In genomic region chr9:45932571-45933415, GRCm38 (mm10) we compare ENCODE assay signal across 10 mouse cellular contexts. TPM values are rescaled to one million over a fixed set of nuclear protein-coding genes. Genes with fewer than 3 reads are reported as not detected.
DNase-seq lines count a peak whose midpoint lies in the region; ATAC-seq lines count a peak whose summit lies in the region.
"Had no signal": no experiment of that assay in that cellular context is flagged by ENCODE, and none has a peak within 500 bp of the region (broad histone marks: within the 10 kb centered on the region; RNA-seq: fewer than 3 reads in every experiment).

No protein-coding gene starts in this region.

- 74% methylated on average over 11 of the region's 11 CpGs for WGBS in hindbrain, embryonic 10.5 days
- 76% methylated on average over 11 of the region's 11 CpGs for WGBS in hindbrain, embryonic 16.5 days
- 54% methylated on average over 11 of the region's 11 CpGs for WGBS in intestine, embryonic 15.5 days
- WGBS in liver, embryonic 15.5 days (ENCODE audit: insufficient replicate concordance), result 60% methylated on average over 11 of the region's 11 CpGs

- peaks cover 8% of the 10 kb centered on the region; the same call in 1 of the 2 replicates for H3K27me3 ChIP-seq in hindbrain, embryonic 10.5 days (ENCODE audit: insufficient read depth, poor library complexity, severe bottlenecking)
- H3K27me3 ChIP-seq in hindbrain, embryonic 16.5 days (replicated peaks; ENCODE audit: control insufficient read depth, insufficient read depth, low read length), result no peaks in the 10 kb centered on the region
- H3K27me3 ChIP-seq in intestine, embryonic 15.5 days (replicated peaks), result no peaks in the 10 kb centered on the region
- H3K27me3 ChIP-seq in liver, embryonic 15.5 days, result peaks cover 19% of the 10 kb centered on the region
- H3K27me3 ChIP-seq: hindbrain, embryonic 15.5 days had no signal

- no peak overlapping the region for H3K27ac ChIP-seq in hindbrain, embryonic 10.5 days
- no peak overlapping the region for H3K27ac ChIP-seq in hindbrain, embryonic 16.5 days (ENCODE audit: low read depth, low read length)
- peak overlapping the region; percentile 42; the same call in 1 of the 2 replicates for H3K27ac ChIP-seq in intestine, embryonic 15.5 days
- peak overlapping the region; percentile 64 for H3K27ac ChIP-seq in liver, embryonic 15.5 days (replicated peaks)
- H3K27ac ChIP-seq: hindbrain, embryonic 15.5 days had no signal

- no peak for DNase-seq in hindbrain, embryonic 10.5 days (ENCODE audit: low spot score)
- peak; percentile 71 for DNase-seq in brain, adult 2 months (ENCODE audit: low read depth, low spot score)
- DNase-seq in embryo, embryonic 10.5 days (ENCODE audit: low spot score), result no peak
- no peak for DNase-seq in c-Kit-positive CD71-positive TER-119-positive erythroid progenitor cells, embryonic 14.5 days (ENCODE audit: low spot score)

- peak overlapping the region; percentile 1; the same call in 1 of the 2 replicates for H3K4me3 ChIP-seq in hindbrain, embryonic 10.5 days
- no peak overlapping the region for H3K4me3 ChIP-seq in hindbrain, embryonic 16.5 days (ENCODE audit: low read length)
- H3K4me3 ChIP-seq in intestine, embryonic 15.5 days (replicated peaks), result peak overlapping the region; percentile 12; the same call in 1 of the 2 replicates
- no peak overlapping the region for H3K4me3 ChIP-seq in liver, embryonic 15.5 days (replicated peaks)
- H3K4me3 ChIP-seq: hindbrain, embryonic 15.5 days had no signal

- H3K9me3 ChIP-seq in hindbrain, embryonic 10.5 days, result no peaks in the 10 kb centered on the region
- H3K9me3 ChIP-seq in hindbrain, embryonic 16.5 days (ENCODE audit: control insufficient read depth, low read length), result no peaks in the 10 kb centered on the region
- no peaks in the 10 kb centered on the region for H3K9me3 ChIP-seq in intestine, embryonic 15.5 days
- no peaks in the 10 kb centered on the region for H3K9me3 ChIP-seq in liver, embryonic 15.5 days (replicated peaks)
- H3K9me3 ChIP-seq: hindbrain, embryonic 15.5 days had no signal

- no peak overlapping the region for H3K9ac ChIP-seq in hindbrain, embryonic 16.5 days (ENCODE audit: low read depth, low read length)
- no peak overlapping the region for H3K9ac ChIP-seq in intestine, embryonic 15.5 days
- no peak overlapping the region for H3K9ac ChIP-seq in liver, embryonic 15.5 days
- H3K9ac ChIP-seq: hindbrain, embryonic 15.5 days had no signal

- ATAC-seq in hindbrain, embryonic 16.5 days, result no peak
- peak; percentile 21; the same call in 1 of the 2 replicates for ATAC-seq in intestine, embryonic 15.5 days
- ATAC-seq in liver, embryonic 15.5 days (ENCODE audit: insufficient read depth), result peak; percentile 37
- no peak for ATAC-seq in erythroid progenitor cell, adult 5-6 weeks (replicated peaks; ENCODE audit: low FRiP score, poor library complexity, severe bottlenecking)
- ATAC-seq: midbrain, embryonic 16.5 days had no signal

- peaks cover 22% of the 10 kb centered on the region for H3K4me1 ChIP-seq in hindbrain, embryonic 10.5 days (replicated peaks)
- no peaks in the 10 kb centered on the region for H3K4me1 ChIP-seq in hindbrain, embryonic 16.5 days (ENCODE audit: control insufficient read depth, insufficient read depth, low read depth, low read length)
- H3K4me1 ChIP-seq in intestine, embryonic 15.5 days (replicated peaks), result peaks cover 10% of the 10 kb centered on the region; the same call in 1 of the 2 replicates
- no peaks in the 10 kb centered on the region; the same call in 1 of the 2 replicates for H3K4me1 ChIP-seq in liver, embryonic 15.5 days (replicated peaks)

- no peak overlapping the region for H3K4me2 ChIP-seq in hindbrain, embryonic 16.5 days (ENCODE audit: low read length)
- H3K4me2 ChIP-seq in intestine, embryonic 15.5 days (replicated peaks), result peak overlapping the region; percentile 30
- H3K4me2 ChIP-seq in liver, embryonic 15.5 days, result peak overlapping the region; percentile 38; the same call in 1 of the 2 replicates
- H3K4me2 ChIP-seq: hindbrain, embryonic 15.5 days had no signal

- H3K36me3 ChIP-seq in hindbrain, embryonic 10.5 days, result peaks cover 38% of the 10 kb centered on the region
- peaks cover 21% of the 10 kb centered on the region for H3K36me3 ChIP-seq in hindbrain, embryonic 16.5 days (ENCODE audit: control insufficient read depth, insufficient read depth, low read length)
- H3K36me3 ChIP-seq in intestine, embryonic 15.5 days, result peaks cover 24% of the 10 kb centered on the region
- H3K36me3 ChIP-seq in liver, embryonic 15.5 days (replicated peaks), result peaks cover 37% of the 10 kb centered on the region

RNA-seq across cellular contexts. Expression of gene Tagln, which starts 3.1 kb away (rescaled TPM):
- polyA plus RNA-seq in hindbrain, embryonic 10.5 days (2016; fragmentation: Nextera tagmentation; extraction: Ambion mirVana), result 23.0 and 34.8 TPM in 2 replicates
- 7.1 and 8.5 TPM in 2 replicates for polyA plus RNA-seq in hindbrain, embryonic 16.5 days (2015; fragmentation: Nextera tagmentation; extraction: Ambion mirVana)
- 304 and 345 TPM in 2 replicates for polyA plus RNA-seq in intestine, embryonic 15.5 days (2015; fragmentation: Nextera tagmentation; extraction: Ambion mirVana)
- 6.3 and 7.5 TPM in 2 replicates for polyA plus RNA-seq in liver, embryonic 15.5 days (2015; fragmentation: Nextera tagmentation; extraction: Ambion mirVana)
- not detected in 2 replicates for total RNA-seq in erythroid progenitor cell, adult 5-6 weeks (2015; ENCODE audit: low replicate concordance)
- not detected in 2 replicates for total RNA-seq in erythroid progenitor cell, adult 5-6 weeks (2017; ENCODE audit: low replicate concordance)

RNA-seq across cellular contexts. Expression of gene Sidt2, which starts 22.3 kb away (rescaled TPM):
- polyA plus RNA-seq in hindbrain, embryonic 10.5 days (2016; fragmentation: Nextera tagmentation; extraction: Ambion mirVana), result 26.3 and 28.3 TPM in 2 replicates
- polyA plus RNA-seq in hindbrain, embryonic 16.5 days (2015; fragmentation: Nextera tagmentation; extraction: Ambion mirVana), result 51.2 and 52.0 TPM in 2 replicates
- polyA plus RNA-seq in intestine, embryonic 15.5 days (2015; fragmentation: Nextera tagmentation; extraction: Ambion mirVana), result 36.3 and 39.6 TPM in 2 replicates
- 16.5 and 21.4 TPM in 2 replicates for polyA plus RNA-seq in liver, embryonic 15.5 days (2015; fragmentation: Nextera tagmentation; extraction: Ambion mirVana)
- 16.3 and 20.5 TPM in 2 replicates for total RNA-seq in erythroid progenitor cell, adult 5-6 weeks (2015; ENCODE audit: low replicate concordance)
- total RNA-seq in erythroid progenitor cell, adult 5-6 weeks (2017; ENCODE audit: low replicate concordance), result 17.2 and 22.2 TPM in 2 replicates

RNA-seq across cellular contexts. Expression of gene Rnf214, which starts 26.1 kb away (rescaled TPM):
- 71.8 and 84.1 TPM in 2 replicates for polyA plus RNA-seq in hindbrain, embryonic 10.5 days (2016; fragmentation: Nextera tagmentation; extraction: Ambion mirVana)
- polyA plus RNA-seq in hindbrain, embryonic 16.5 days (2015; fragmentation: Nextera tagmentation; extraction: Ambion mirVana), result 79.7 and 103 TPM in 2 replicates
- polyA plus RNA-seq in intestine, embryonic 15.5 days (2015; fragmentation: Nextera tagmentation; extraction: Ambion mirVana), result 36.2 and 36.9 TPM in 2 replicates
- polyA plus RNA-seq in liver, embryonic 15.5 days (2015; fragmentation: Nextera tagmentation; extraction: Ambion mirVana), result 13.8 and 15.2 TPM in 2 replicates
- total RNA-seq in erythroid progenitor cell, adult 5-6 weeks (2015; ENCODE audit: low replicate concordance), result 11.5 and 28.9 TPM in 2 replicates
- total RNA-seq in erythroid progenitor cell, adult 5-6 weeks (2017; ENCODE audit: low replicate concordance), result 71.4 and 81.8 TPM in 2 replicates

RNA-seq across cellular contexts. Expression of gene Pcsk7, which starts 26.5 kb away (rescaled TPM):
- 20.4 and 25.7 TPM in 2 replicates for polyA plus RNA-seq in hindbrain, embryonic 10.5 days (2016; fragmentation: Nextera tagmentation; extraction: Ambion mirVana)
- polyA plus RNA-seq in hindbrain, embryonic 16.5 days (2015; fragmentation: Nextera tagmentation; extraction: Ambion mirVana), result 18.8 and 23.1 TPM in 2 replicates
- polyA plus RNA-seq in intestine, embryonic 15.5 days (2015; fragmentation: Nextera tagmentation; extraction: Ambion mirVana), result 18.5 and 20.2 TPM in 2 replicates
- polyA plus RNA-seq in liver, embryonic 15.5 days (2015; fragmentation: Nextera tagmentation; extraction: Ambion mirVana), result 7.7 and 9.3 TPM in 2 replicates
- 7.6 and 13.4 TPM in 2 replicates for total RNA-seq in erythroid progenitor cell, adult 5-6 weeks (2015; ENCODE audit: low replicate concordance)
- 10.1 and 12.5 TPM in 2 replicates for total RNA-seq in erythroid progenitor cell, adult 5-6 weeks (2017; ENCODE audit: low replicate concordance)

Comparison
In these comparisons a context has a peak if more than half of its experiments do, and no peak if none do; other contexts are left out.
1. H3K4me3 ChIP-seq: peak in hindbrain, embryonic 10.5 days (single experiment) and intestine, embryonic 15.5 days (single experiment); none in hindbrain, embryonic 16.5 days (single experiment) and liver, embryonic 15.5 days (single experiment).
2. H3K27ac ChIP-seq: peak in intestine, embryonic 15.5 days (single experiment) and liver, embryonic 15.5 days (single experiment); none in hindbrain, embryonic 10.5 days (single experiment) and hindbrain, embryonic 16.5 days (single experiment).
3. ATAC-seq: peak in intestine, embryonic 15.5 days (single experiment) and liver, embryonic 15.5 days (single experiment); none in hindbrain, embryonic 16.5 days (single experiment) and erythroid progenitor cell, adult 5-6 weeks (single experiment).